Mouse (Mus musculus): Measurements from ENCODE around the gene Psmd3. TPM values are rescaled to one million over a fixed set of nuclear protein-coding genes. Genes with fewer than 3 reads are reported as not detected.
"Not testable (repeated sequence)": the region's sequence is repeated elsewhere in the genome, so short reads cannot be mapped to it uniquely, and the experiment has no call there.

Psmd3 gene
- polyA plus RNA-seq, 1 experiment from 2014 or later, result 96.2 TPM

- Histone ChIP-seq H3K36me3 (ENCODE audit: control insufficient read depth, insufficient read depth) (no peaks in the 10 kb centered on the region; the same call in 1 of the 2 replicates), H3K9me3 (ENCODE audit: control insufficient read depth) (no peaks in the 10 kb centered on the region), H3K4me3 (ENCODE audit: low read depth, low read length) (no peak overlapping the region), H3K4me2 (replicated peaks; ENCODE audit: low read depth) (no peak overlapping the region), H3K9ac (ENCODE audit: low read depth, low read length) (no peak overlapping the region), H3K27ac (ENCODE audit: low read depth, low read length) (no peak overlapping the region), H3K27me3 (replicated peaks; ENCODE audit: control insufficient read depth, insufficient read depth, low read length) (no peaks in the 10 kb centered on the region), H3K4me1 (replicated peaks; ENCODE audit: control insufficient read depth, insufficient read depth, low read length) (peaks cover 4% of the 10 kb centered on the region)
- 57% methylated on average over 5 of the region's 5 CpGs for WGBS
- no peak for ATAC-seq
- no peak for TF ChIP-seq CTCF (IDR thresholded peaks at IDR 0.05; ENCODE audit: low read depth)
Measured at GRCm38 (mm10) chr11:98731134-98731533, 48.8 kb downstream of the Psmd3 start.

- no peak overlapping the region for H3K9ac ChIP-seq (ENCODE audit: low read depth, low read length)
- peak; percentile 48 for TF ChIP-seq CTCF (IDR thresholded peaks at IDR 0.05; ENCODE audit: low read depth)
- no peaks in the 10 kb centered on the region for H3K9me3 ChIP-seq (ENCODE audit: control insufficient read depth)
- no peak overlapping the region for H3K27ac ChIP-seq (ENCODE audit: low read depth, low read length)
- no peaks in the 10 kb centered on the region for H3K4me1 ChIP-seq (replicated peaks; ENCODE audit: control insufficient read depth, insufficient read depth, low read length)
- 77% methylated on average over 3 of the region's 3 CpGs for WGBS
- H3K36me3 ChIP-seq (ENCODE audit: control insufficient read depth, insufficient read depth), result no peaks in the 10 kb centered on the region
- no peak overlapping the region for H3K4me2 ChIP-seq (replicated peaks; ENCODE audit: low read depth)
- no peak for ATAC-seq
- H3K4me3 ChIP-seq (ENCODE audit: low read depth, low read length), result no peak overlapping the region
- H3K27me3 ChIP-seq (replicated peaks; ENCODE audit: control insufficient read depth, insufficient read depth, low read length), result no peaks in the 10 kb centered on the region
Measured at GRCm38 (mm10) chr11:98734020-98734419, 51.7 kb downstream of the Psmd3 start.

- H3K4me1 ChIP-seq (replicated peaks; ENCODE audit: control insufficient read depth, insufficient read depth, low read length), result 0 out of 2 replicates have a peak, but pooled peaks cover 4% of the 10 kb centered on the region
- 88% methylated on average over 4 of the region's 4 CpGs for WGBS
- H3K27ac ChIP-seq (ENCODE audit: low read depth, low read length), result no peak overlapping the region
- H3K4me2 ChIP-seq (replicated peaks; ENCODE audit: low read depth), result no peak overlapping the region
- no peak for TF ChIP-seq CTCF (IDR thresholded peaks at IDR 0.05; ENCODE audit: low read depth)
- no peak overlapping the region for H3K9ac ChIP-seq (ENCODE audit: low read depth, low read length)
- no peak for ATAC-seq
- no peaks in the 10 kb centered on the region for H3K27me3 ChIP-seq (replicated peaks; ENCODE audit: control insufficient read depth, insufficient read depth, low read length)
- H3K9me3 ChIP-seq (ENCODE audit: control insufficient read depth), result no peaks in the 10 kb centered on the region
- no peak overlapping the region for H3K4me3 ChIP-seq (ENCODE audit: low read depth, low read length)
- H3K36me3 ChIP-seq (ENCODE audit: control insufficient read depth, insufficient read depth), result no peaks in the 10 kb centered on the region
Measured at GRCm38 (mm10) chr11:98735111-98735510, 52.8 kb downstream of the Psmd3 start.

- 92% methylated on average over 1 of the region's 1 CpGs for WGBS
- no peaks in the 10 kb centered on the region for H3K36me3 ChIP-seq (ENCODE audit: control insufficient read depth, insufficient read depth)
- H3K4me3 ChIP-seq (ENCODE audit: low read depth, low read length), result no peak overlapping the region
- no peak overlapping the region for H3K9ac ChIP-seq (ENCODE audit: low read depth, low read length)
- no peaks in the 10 kb centered on the region for H3K9me3 ChIP-seq (ENCODE audit: control insufficient read depth)
- no peak for ATAC-seq
- H3K27me3 ChIP-seq (replicated peaks; ENCODE audit: control insufficient read depth, insufficient read depth, low read length), result no peaks in the 10 kb centered on the region
- TF ChIP-seq CTCF (IDR thresholded peaks at IDR 0.05; ENCODE audit: low read depth), result no peak
- 0 out of 2 replicates have a peak, but pooled peaks cover 9% of the 10 kb centered on the region for H3K4me1 ChIP-seq (replicated peaks; ENCODE audit: control insufficient read depth, insufficient read depth, low read length)
- H3K4me2 ChIP-seq (replicated peaks; ENCODE audit: low read depth), result no peak overlapping the region
- H3K27ac ChIP-seq (ENCODE audit: low read depth, low read length), result no peak overlapping the region
Measured at GRCm38 (mm10) chr11:98736176-98736575, 53.8 kb downstream of the Psmd3 start.

- H3K36me3 ChIP-seq (ENCODE audit: control insufficient read depth, insufficient read depth); H3K4me3 ChIP-seq (ENCODE audit: low read depth, low read length); H3K4me2 ChIP-seq (replicated peaks; ENCODE audit: low read depth); H3K27me3 ChIP-seq (replicated peaks; ENCODE audit: control insufficient read depth, insufficient read depth, low read length); H3K27ac ChIP-seq (ENCODE audit: low read depth, low read length); H3K4me1 ChIP-seq (replicated peaks; ENCODE audit: control insufficient read depth, insufficient read depth, low read length); H3K9me3 ChIP-seq (ENCODE audit: control insufficient read depth); ATAC-seq; H3K9ac ChIP-seq (ENCODE audit: low read depth, low read length): not testable (repeated sequence)
- 41% methylated on average over 2 of the region's 2 CpGs for WGBS
Measured at GRCm38 (mm10) chr11:98737220-98737619, 54.9 kb downstream of the Psmd3 start.

- 0 out of 2 replicates have a peak, but pooled peaks cover 12% of the 10 kb centered on the region for H3K4me1 ChIP-seq (replicated peaks; ENCODE audit: control insufficient read depth, insufficient read depth, low read length)
- H3K27ac ChIP-seq (ENCODE audit: low read depth, low read length), result no peak overlapping the region
- H3K9ac ChIP-seq (ENCODE audit: low read depth, low read length), result no peak overlapping the region
- ATAC-seq, result no peak
- H3K4me2 ChIP-seq (replicated peaks; ENCODE audit: low read depth), result no peak overlapping the region
- 63% methylated on average over 4 of the region's 4 CpGs for WGBS
- H3K27me3 ChIP-seq (replicated peaks; ENCODE audit: control insufficient read depth, insufficient read depth, low read length), result no peaks in the 10 kb centered on the region
- no peak for TF ChIP-seq CTCF (IDR thresholded peaks at IDR 0.05; ENCODE audit: low read depth)
- H3K36me3 ChIP-seq (ENCODE audit: control insufficient read depth, insufficient read depth), result no peaks in the 10 kb centered on the region
- no peaks in the 10 kb centered on the region for H3K9me3 ChIP-seq (ENCODE audit: control insufficient read depth)
- no peak overlapping the region for H3K4me3 ChIP-seq (ENCODE audit: low read depth, low read length)
Measured at GRCm38 (mm10) chr11:98738428-98738911, 56.1 kb downstream of the Psmd3 start.

- no peak overlapping the region for H3K4me2 ChIP-seq (replicated peaks; ENCODE audit: low read depth)
- no peak overlapping the region for H3K27ac ChIP-seq (ENCODE audit: low read depth, low read length)
- WGBS, result 83% methylated on average over 8 of the region's 9 CpGs
- ATAC-seq, result no peak
- H3K9ac ChIP-seq (ENCODE audit: low read depth, low read length), result no peak overlapping the region
- no peak for TF ChIP-seq CTCF (IDR thresholded peaks at IDR 0.05; ENCODE audit: low read depth)
- no peak overlapping the region for H3K4me3 ChIP-seq (ENCODE audit: low read depth, low read length)
- H3K9me3 ChIP-seq (ENCODE audit: control insufficient read depth), result no peaks in the 10 kb centered on the region
- H3K27me3 ChIP-seq (replicated peaks; ENCODE audit: control insufficient read depth, insufficient read depth, low read length), result no peaks in the 10 kb centered on the region
- no peaks in the 10 kb centered on the region for H3K36me3 ChIP-seq (ENCODE audit: control insufficient read depth, insufficient read depth)
- 0 out of 2 replicates have a peak, but pooled peaks cover 12% of the 10 kb centered on the region for H3K4me1 ChIP-seq (replicated peaks; ENCODE audit: control insufficient read depth, insufficient read depth, low read length)
Measured at GRCm38 (mm10) chr11:98738925-98739324, 56.6 kb downstream of the Psmd3 start.
